Mouse (Mus musculus): Measurements from ENCODE around the gene Set. TPM values are rescaled to one million over a fixed set of nuclear protein-coding genes. Genes with fewer than 3 reads are reported as not detected.

Set gene
- polyA plus RNA-seq, 1 experiment from 2014 or later, result 607 TPM

- H3K4me3 ChIP-seq, result peak overlapping the region; percentile 67
- peaks cover 27% of the 10 kb centered on the region for H3K36me3 ChIP-seq
- H3K27me3 ChIP-seq (ENCODE audit: insufficient read depth, poor library complexity, severe bottlenecking), result no peaks in the 10 kb centered on the region
- H3K4me1 ChIP-seq (replicated peaks), result peaks cover 35% of the 10 kb centered on the region
- no peaks in the 10 kb centered on the region for H3K9me3 ChIP-seq
- DNase-seq (ENCODE audit: low spot score), result no peak
- WGBS, result 78% methylated on average over 4 of the region's 4 CpGs
- peak overlapping the region; percentile 89 for H3K27ac ChIP-seq
These were observed 21.6 kb downstream of the Set start for GRCm38 (mm10) chr2:30078760-30079159.

GRCm38 (mm10) chr2:30080181-30080800 is 23.1 kb downstream of the Set start:
- WGBS, result 93% methylated on average over 15 of the region's 15 CpGs
- DNase-seq (ENCODE audit: low spot score), result no peak
- H3K27me3 ChIP-seq (ENCODE audit: insufficient read depth, poor library complexity, severe bottlenecking), result no peaks in the 10 kb centered on the region
- peaks cover 48% of the 10 kb centered on the region for H3K4me1 ChIP-seq (replicated peaks)
- peak overlapping the region; percentile 23; the same call in 1 of the 2 replicates for H3K27ac ChIP-seq
- H3K36me3 ChIP-seq, result peaks cover 15% of the 10 kb centered on the region
- H3K4me3 ChIP-seq, result no peak overlapping the region
- no peaks in the 10 kb centered on the region for H3K9me3 ChIP-seq

- Histone ChIP-seq H3K9me3 (no peaks in the 10 kb centered on the region), H3K27me3 (ENCODE audit: insufficient read depth, poor library complexity, severe bottlenecking) (no peaks in the 10 kb centered on the region), H3K4me1 (replicated peaks) (peaks cover 26% of the 10 kb centered on the region), H3K4me3 (peak overlapping the region; percentile 42), H3K27ac (peak overlapping the region; percentile 30), H3K36me3 (peaks cover 24% of the 10 kb centered on the region)
- 61% methylated on average over 5 of the region's 5 CpGs for WGBS
- DNase-seq (ENCODE audit: low spot score), result no peak
These were observed 26.9 kb downstream of the Set start for GRCm38 (mm10) chr2:30084113-30084512.

- Histone ChIP-seq H3K36me3 (peaks cover 26% of the 10 kb centered on the region), H3K4me1 (replicated peaks) (peaks cover 22% of the 10 kb centered on the region), H3K27me3 (ENCODE audit: insufficient read depth, poor library complexity, severe bottlenecking) (no peaks in the 10 kb centered on the region), H3K4me3 (peak overlapping the region; percentile 42), H3K9me3 (no peaks in the 10 kb centered on the region), H3K27ac (peak overlapping the region; percentile 30)
- peak; percentile 45 for DNase-seq (ENCODE audit: low spot score)
- WGBS, result 8% methylated on average over 12 of the region's 12 CpGs
These were observed 27.5 kb downstream of the Set start for GRCm38 (mm10) chr2:30084632-30085031.

- Histone ChIP-seq H3K4me1 (replicated peaks) (peaks cover 20% of the 10 kb centered on the region), H3K4me3 (no peak overlapping the region), H3K9me3 (no peaks in the 10 kb centered on the region), H3K27me3 (ENCODE audit: insufficient read depth, poor library complexity, severe bottlenecking) (no peaks in the 10 kb centered on the region), H3K27ac (no peak overlapping the region), H3K36me3 (peaks cover 41% of the 10 kb centered on the region)
- whole genome bisulfite sequencing, result 91% methylated on average over 4 of the region's 4 CpGs
- DNase-seq (ENCODE audit: low spot score), result no peak
These were observed 30.1 kb downstream of the Set start for GRCm38 (mm10) chr2:30087310-30087709.

- WGBS, result 96% methylated on average over 12 of the region's 12 CpGs
- Histone ChIP-seq H3K4me1 (replicated peaks) (peaks cover 30% of the 10 kb centered on the region), H3K27ac (no peak overlapping the region), H3K4me3 (peak overlapping the region; percentile 75), H3K27me3 (ENCODE audit: insufficient read depth, poor library complexity, severe bottlenecking) (no peaks in the 10 kb centered on the region), H3K36me3 (peaks cover 42% of the 10 kb centered on the region), H3K9me3 (no peaks in the 10 kb centered on the region)
- DNase-seq (ENCODE audit: low spot score), result no peak
These were observed 34.3 kb downstream of the Set start for GRCm38 (mm10) chr2:30091521-30091920.

GRCm38 (mm10) chr2:30092280-30092918 is 35.2 kb downstream of the Set start:
- Histone ChIP-seq H3K27ac (peak overlapping the region; percentile 86), H3K4me3 (peak overlapping the region; percentile 75), H3K27me3 (ENCODE audit: insufficient read depth, poor library complexity, severe bottlenecking) (no peaks in the 10 kb centered on the region), H3K36me3 (peaks cover 38% of the 10 kb centered on the region), H3K9me3 (no peaks in the 10 kb centered on the region), H3K4me1 (replicated peaks) (peaks cover 30% of the 10 kb centered on the region)
- WGBS, result 53% methylated on average over 6 of the region's 6 CpGs
- DNase-seq (ENCODE audit: low spot score), result no peak

- H3K27me3 ChIP-seq (ENCODE audit: insufficient read depth, poor library complexity, severe bottlenecking), result no peaks in the 10 kb centered on the region
- H3K36me3 ChIP-seq, result peaks cover 44% of the 10 kb centered on the region
- H3K4me3 ChIP-seq, result peak within 1 kb of the TSS; percentile 75
- peak within 1 kb of the TSS; percentile 86 for H3K27ac ChIP-seq
- H3K9me3 ChIP-seq, result no peaks in the 10 kb centered on the region
- under 1% methylated on average over 51 of the region's 51 CpGs for WGBS
- H3K4me1 ChIP-seq (replicated peaks), result peaks cover 30% of the 10 kb centered on the region
- peak; percentile 96 for DNase-seq (ENCODE audit: low spot score)
These were observed 36.5 kb downstream of the Set start, which contains the start of gene Zdhhc12 for GRCm38 (mm10) chr2:30093471-30094207. Gene Zdhhc12, minus strand, starts transcription at chr2:30093648.

GRCm38 (mm10) chr2:30094208-30094588 is 37.0 kb downstream of the Set start:
- H3K9me3 ChIP-seq, result no peaks in the 10 kb centered on the region
- H3K27me3 ChIP-seq (ENCODE audit: insufficient read depth, poor library complexity, severe bottlenecking), result no peaks in the 10 kb centered on the region
- WGBS, result 4% methylated on average over 13 of the region's 13 CpGs
- no peak for DNase-seq (ENCODE audit: low spot score)
- H3K36me3 ChIP-seq, result peaks cover 49% of the 10 kb centered on the region
- peak overlapping the region; percentile 86 for H3K27ac ChIP-seq
- peaks cover 30% of the 10 kb centered on the region for H3K4me1 ChIP-seq (replicated peaks)
- peak overlapping the region; percentile 75 for H3K4me3 ChIP-seq

GRCm38 (mm10) chr2:30095882-30096527 is 38.8 kb downstream of the Set start:
- Histone ChIP-seq H3K27me3 (ENCODE audit: insufficient read depth, poor library complexity, severe bottlenecking) (no peaks in the 10 kb centered on the region), H3K4me3 (no peak overlapping the region), H3K9me3 (no peaks in the 10 kb centered on the region), H3K4me1 (replicated peaks) (peaks cover 30% of the 10 kb centered on the region), H3K27ac (no peak overlapping the region), H3K36me3 (peaks cover 52% of the 10 kb centered on the region)
- WGBS, result 80% methylated on average over 2 of the region's 2 CpGs
- peak; percentile 55 for DNase-seq (ENCODE audit: low spot score)

- Histone ChIP-seq H3K4me1 (replicated peaks) (no peaks in the 10 kb centered on the region), H3K27me3 (ENCODE audit: insufficient read depth, poor library complexity, severe bottlenecking) (no peaks in the 10 kb centered on the region), H3K36me3 (peaks cover 81% of the 10 kb centered on the region), H3K4me3 (no peak overlapping the region), H3K9me3 (no peaks in the 10 kb centered on the region), H3K27ac (no peak overlapping the region)
- no peak for DNase-seq (ENCODE audit: low spot score)
- WGBS, result 75% methylated on average over 4 of the region's 4 CpGs
These were observed 43.0 kb downstream of the Set start for GRCm38 (mm10) chr2:30100214-30100613.

- H3K9me3 ChIP-seq, result no peaks in the 10 kb centered on the region
- peaks cover 94% of the 10 kb centered on the region for H3K36me3 ChIP-seq
- no peak overlapping the region for H3K4me3 ChIP-seq
These were observed 49.2 kb downstream of the Set start for GRCm38 (mm10) chr2:30106364-30106763.

More at GRCm38 (mm10) chr2:30106364-30106763, 49.2 kb downstream of the Set start:
- Histone ChIP-seq H3K27me3 (ENCODE audit: insufficient read depth, poor library complexity, severe bottlenecking) (no peaks in the 10 kb centered on the region), H3K27ac (no peak overlapping the region), H3K4me1 (replicated peaks) (no peaks in the 10 kb centered on the region)
- peak; percentile 53 for DNase-seq (ENCODE audit: low spot score)

All from hindbrain, embryonic 10.5 days (tissue).